Mouse (Mus musculus) heart, adult 8-10 months (tissue): Measurements from ENCODE around the gene Mga. TPM values are rescaled to one million over a fixed set of nuclear protein-coding genes. Genes with fewer than 3 reads are reported as not detected.
A peak's percentile ranks its signal among the peaks of the same experiment; 100 is the strongest.

Source experiments
- DNase-seq: peaks from one replicate; pipeline ENCODE4 v3.0.0; 2022; ENCODE audit warnings: low spot score
- total RNA-seq, 4 experiments: library from RNA; stranded (reverse); gene quantifications; 2 replicates each; pipeline ENCODE4 v1.2.4; 2022

Mga gene
- total RNA-seq, 4 experiments from 2014 or later: 33.6 to 39.0 (median 35.9) TPM

- no peak for DNase-seq
These were observed 90.4 kb downstream of the Mga start for GRCm38 (mm10) chr2:119987441-119987840.

GRCm38 (mm10) chr2:119988952-119989351 lies 91.9 kb downstream of the Mga start:
- DNase-seq: no peak

GRCm38 (mm10) chr2:119990881-119991280 lies 93.9 kb downstream of the Mga start:
- DNase-seq: no peak

- no peak for DNase-seq
These were observed 95.3 kb downstream of the Mga start for GRCm38 (mm10) chr2:119992349-119992748.

DNA sequence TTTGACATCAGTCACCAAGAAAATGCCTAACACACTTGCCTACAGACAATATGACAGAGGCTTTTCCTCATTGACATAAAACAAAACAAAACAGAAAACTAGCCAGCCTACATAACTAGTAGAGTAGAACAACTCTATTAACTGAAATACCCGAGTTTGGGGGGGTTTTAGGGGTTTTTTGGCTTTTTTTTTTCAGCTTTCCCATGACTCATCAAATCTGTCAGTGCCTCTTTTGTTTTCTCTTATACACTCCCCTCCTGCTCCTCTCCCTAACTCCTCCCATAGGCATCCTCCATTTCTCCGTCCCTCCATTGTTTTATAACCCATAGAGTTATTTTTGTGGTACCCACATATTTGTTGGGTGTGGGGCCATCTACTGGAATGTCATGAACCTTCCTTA lies 96.5 kb downstream of the Mga start:
- DNase-seq: no peak

- DNase-seq: no peak
These were observed 97.8 kb downstream of the Mga start for GRCm38 (mm10) chr2:119994839-119995238.

- DNase-seq: peak; percentile 44
These were observed 98.6 kb downstream of the Mga start for GRCm38 (mm10) chr2:119995391-119996281.

DNA sequence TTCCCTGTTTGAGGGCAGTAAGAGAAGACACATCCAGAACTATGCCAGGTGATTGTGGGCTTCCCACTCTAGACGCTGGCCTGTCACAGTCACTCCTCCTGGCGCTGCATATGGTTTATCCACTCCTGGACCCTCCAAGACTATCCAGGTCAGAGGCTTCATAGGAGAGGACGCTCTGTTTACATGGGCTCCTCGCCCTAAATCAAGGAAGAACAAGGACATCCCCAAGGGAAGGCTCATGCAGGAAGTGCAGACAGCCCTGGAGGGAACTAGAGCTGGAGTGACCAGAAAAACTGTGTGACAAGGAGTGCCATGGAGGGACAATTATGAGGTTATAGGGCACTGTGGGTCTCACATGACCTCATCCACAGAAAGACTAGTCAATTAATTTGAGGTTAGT lies 100.3 kb downstream of the Mga start:
- DNase-seq: no peak

DNA sequence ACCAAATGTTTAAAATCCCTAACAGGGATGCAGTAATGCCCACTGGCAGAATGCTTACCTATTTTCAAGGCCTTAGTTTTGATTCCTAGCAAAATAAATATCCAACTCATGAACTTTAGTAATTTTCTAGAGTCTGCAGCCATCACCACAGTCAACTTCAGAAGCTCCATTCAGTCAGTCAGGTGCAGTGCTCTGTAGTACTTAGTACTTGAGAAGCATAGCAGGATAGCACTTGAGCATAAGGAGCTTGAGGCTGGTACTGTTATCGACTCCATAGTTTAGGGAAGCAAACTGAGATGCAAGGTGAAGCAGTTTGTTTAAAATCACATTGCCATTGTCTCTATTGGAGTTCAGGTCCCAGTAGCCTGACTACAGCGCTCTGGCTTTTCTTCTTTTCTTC lies 102.7 kb downstream of the Mga start:
- no peak for DNase-seq

- no peak for DNase-seq
These were observed 104.0 kb downstream of the Mga start for GRCm38 (mm10) chr2:120000882-120001584.

DNA sequence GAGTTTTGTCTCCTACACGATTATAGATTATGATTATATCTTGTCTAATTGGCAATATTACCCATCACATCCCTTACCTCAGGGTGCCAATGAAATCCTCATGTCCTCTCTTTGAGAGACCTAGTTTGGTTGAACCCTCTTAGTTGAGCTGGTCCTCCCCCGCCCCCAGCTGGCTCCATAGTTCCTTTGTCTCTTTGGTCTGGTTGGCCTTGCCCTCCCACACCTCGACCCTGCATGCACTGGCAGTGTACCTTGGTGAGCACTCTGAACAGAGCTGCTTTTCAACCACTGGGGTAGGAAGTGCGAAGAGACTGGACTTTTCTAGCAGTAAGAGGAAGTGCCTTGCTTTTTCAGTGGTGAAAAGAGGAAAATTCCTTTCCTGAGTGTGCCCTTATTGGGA lies 104.9 kb downstream of the Mga start:
- DNase-seq: no peak

DNA sequence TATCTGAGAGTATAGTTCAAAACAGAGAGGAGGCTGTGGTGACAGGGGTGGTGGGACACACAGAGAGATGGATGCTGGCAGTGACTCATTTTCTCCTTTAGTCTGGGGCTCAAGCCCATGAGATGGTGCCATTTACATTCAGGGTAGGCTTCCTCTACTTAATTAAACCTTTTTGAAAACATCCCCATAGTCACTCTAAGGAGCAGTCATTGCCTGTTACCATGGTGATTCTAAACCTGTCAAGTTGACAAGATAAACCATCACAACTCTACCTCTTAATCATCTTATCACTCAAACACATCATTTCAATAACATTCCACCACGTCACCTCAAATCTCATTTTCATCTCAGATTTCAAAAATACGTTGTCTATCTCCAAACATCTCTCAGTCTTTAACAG lies 106.9 kb downstream of the Mga start:
- no peak for DNase-seq

GRCm38 (mm10) chr2:120006696-120007095 lies 109.7 kb downstream of the Mga start:
- DNase-seq: no peak

DNA sequence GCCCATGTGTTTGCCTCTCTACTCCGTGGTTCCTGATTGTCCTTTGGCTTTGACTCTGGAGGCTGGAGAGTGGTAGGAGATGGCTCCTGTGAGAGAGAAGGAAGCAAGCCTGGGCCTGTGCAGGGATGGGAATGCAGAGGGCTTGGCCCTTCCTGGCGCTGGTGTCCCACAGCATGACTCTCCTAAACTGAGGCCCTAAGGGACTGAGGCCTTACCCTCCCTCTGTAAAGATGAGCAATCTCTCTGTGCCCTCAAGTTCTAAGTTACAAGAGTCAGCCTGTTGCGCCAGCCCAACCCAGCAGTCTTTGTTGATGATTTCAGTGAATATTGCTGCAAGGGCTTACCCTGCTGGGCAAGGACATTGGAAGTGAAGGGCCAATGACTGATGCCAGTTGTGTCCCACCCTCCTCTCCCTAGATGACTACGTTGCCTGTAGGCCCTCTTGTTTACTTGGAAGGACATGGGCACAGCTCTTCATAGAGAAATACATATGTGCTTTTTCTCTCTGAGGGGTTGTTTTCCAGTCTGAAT lies 110.7 kb downstream of the Mga start:
- DNase-seq: no peak

DNA sequence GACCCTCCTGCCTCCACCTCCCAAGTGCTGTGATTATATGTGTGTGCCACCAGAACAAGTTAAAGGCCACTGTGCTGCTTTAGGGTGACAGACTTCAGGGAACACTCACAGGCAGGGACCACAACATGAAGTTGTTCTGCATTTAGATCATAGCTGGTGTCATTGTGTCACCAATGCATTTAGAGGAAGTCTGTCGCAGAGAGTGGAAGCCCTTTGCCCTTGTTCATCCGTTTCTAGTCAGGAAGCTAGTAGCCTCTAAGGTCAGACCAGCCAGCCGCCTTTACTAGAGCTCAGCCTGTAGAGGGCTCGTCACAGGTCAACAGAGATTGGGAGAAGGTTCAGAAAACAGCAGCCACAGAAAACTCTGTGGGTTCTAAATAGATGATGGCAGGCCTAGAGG lies 111.6 kb downstream of the Mga start:
- DNase-seq: peak; percentile 22

GRCm38 (mm10) chr2:120011462-120012200 lies 114.6 kb downstream of the Mga start:
- DNase-seq: peak; percentile 58

DNA sequence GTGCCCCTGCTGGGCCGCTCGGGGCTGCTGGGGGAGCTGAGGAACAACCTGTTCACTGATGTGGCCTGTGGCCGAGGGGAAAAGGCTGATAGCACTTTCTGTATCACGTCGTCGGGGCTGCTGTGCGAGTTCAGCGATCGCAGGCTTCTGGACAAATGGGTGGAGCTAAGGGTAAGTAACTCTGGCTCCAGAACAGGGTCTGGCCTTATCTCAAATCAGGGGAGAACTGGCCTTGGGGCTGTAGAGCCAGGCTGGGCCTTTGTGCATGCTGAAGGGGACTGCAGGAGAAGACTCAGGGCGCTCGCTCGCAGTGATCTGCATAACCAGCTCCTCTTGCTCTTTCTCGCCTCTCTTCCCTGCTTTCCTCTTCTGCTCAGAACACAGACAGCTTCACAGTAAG lies 115.9 kb downstream of the Mga start:
- DNase-seq: no peak

- no peak for DNase-seq
These were observed 116.9 kb downstream of the Mga start for GRCm38 (mm10) chr2:120013831-120014486.

DNA sequence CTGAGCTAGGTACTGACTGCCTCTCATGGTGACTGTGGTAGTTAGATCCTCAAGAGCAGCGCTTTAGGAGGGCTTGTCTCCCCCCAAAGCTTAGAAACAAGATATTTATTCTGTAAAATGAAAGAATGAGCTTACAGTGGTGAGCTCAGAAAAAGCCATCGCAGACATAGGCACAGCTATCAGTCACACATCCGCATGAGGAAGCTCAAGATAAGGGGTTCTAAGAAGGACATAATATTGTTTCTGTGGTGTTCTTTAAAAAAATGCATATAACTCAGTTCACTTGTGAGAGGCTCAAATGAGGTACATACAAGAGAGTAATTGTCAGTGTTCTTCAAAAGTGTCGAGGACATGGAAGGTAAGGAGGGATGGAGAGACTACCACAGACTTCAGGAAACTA lies 118.9 kb downstream of the Mga start:
- DNase-seq: no peak

DNA sequence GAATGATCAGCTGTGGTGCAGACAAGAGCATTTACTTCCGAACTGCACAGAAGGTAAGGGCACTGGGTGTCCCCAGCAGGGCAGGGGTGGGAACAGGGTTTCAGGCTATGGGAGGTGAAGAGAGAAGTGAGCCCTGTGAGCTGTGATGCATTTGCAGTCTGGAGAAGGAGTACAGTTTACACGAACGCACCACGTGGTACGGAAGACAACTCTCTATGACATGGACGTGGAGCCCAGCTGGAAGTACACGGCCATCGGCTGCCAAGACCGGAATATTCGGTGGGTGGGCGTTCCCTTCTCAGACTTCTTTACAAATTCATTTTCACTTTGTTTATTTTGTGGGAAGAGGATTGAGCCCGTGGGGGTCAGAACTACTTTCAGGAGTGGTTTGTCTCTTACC lies 120.6 kb downstream of the Mga start:
- no peak for DNase-seq
